Mouse (Mus musculus): ENCODE measurements at regions not wholly inside any gene's neighbourhood (a gene's known extent, or its start where the extent isn't known, plus 50 kb on each side); places are given as distances from the start of the nearest gene placed in this dataset.

DNA sequence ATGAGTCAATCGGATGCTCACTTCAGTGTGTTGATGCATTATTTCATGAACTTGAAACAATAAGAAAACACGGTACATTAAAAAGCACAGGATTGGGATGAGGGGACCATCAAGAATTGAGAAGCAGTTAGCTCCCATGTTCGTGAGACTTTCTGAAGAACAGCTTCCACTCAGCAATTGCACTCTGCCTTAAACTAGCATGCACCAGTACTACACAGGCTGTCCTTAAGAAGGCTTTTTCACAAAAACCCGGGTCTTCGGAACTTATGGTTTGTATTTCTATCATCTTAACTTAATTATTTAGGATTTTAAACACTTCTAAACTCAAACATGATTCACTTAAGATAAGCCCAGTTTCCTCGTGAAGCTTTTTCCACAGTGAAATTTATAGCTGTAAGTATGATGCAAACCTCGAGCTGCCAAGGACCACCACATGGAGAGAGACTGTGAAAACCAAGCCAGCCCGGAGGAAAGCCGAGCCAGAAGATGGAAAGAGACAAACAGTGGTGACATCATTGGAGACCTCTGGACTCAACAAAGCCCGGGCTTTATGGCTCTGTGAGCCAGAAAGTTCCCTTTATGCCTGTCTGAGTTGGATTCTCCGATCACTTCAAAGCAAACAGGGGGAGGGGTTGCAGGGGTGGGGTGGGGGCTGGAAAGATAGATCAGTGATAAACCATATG lies 162.7 kb upstream of the Atp2b1 start:
- no peak for DNase-seq (ENCODE audit: low read depth, low spot score)

- no peak for DNase-seq (ENCODE audit: low read depth, low spot score)
These were observed 153.1 kb upstream of the Atp2b1 start for GRCm38 (mm10) chr10:98761080-98761479.

- no peak for DNase-seq (ENCODE audit: low read depth, low spot score)
These were observed 148.3 kb upstream of the Atp2b1 start for GRCm38 (mm10) chr10:98765786-98766419.

DNA sequence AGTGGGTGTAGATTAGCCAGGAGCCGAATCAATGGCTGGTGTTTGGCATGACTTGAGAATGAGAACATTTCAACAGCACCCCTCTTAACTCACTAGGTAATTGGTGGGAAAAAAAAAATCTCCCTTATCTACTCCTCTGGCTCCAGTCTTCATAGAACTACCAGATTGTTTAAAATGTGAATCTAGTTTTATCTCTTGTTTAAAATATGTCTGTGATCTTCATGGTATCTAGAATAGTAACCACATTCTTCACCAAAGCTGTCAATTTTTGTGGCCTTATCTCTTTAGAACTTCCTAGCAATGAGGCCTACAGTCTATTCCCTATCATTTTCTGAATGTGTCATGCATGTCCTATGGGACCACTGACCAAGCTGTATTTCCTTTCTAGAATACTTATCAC lies 134.4 kb upstream of the Atp2b1 start:
- no peak for DNase-seq (ENCODE audit: low read depth, low spot score)

DNA sequence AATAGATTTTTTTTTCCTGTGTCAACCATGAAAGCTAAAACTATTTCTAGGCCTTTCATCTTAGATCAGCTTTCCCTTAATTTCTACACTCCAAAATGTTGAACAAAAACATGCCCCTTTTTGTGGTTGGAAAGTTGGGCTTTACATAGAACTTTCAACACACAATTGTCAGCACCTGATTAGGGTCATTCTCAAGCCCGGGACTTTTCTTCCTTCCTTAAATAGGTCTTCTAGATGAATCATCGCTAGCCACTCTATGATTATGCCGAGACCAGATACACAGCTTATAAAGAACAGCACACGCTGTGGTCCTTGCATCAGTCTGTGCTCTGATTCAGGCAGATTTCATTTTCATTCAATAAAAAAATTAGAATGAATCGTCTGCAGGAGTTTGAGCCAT lies 133.3 kb upstream of the Atp2b1 start:
- no peak for DNase-seq (ENCODE audit: low read depth, low spot score)

DNA sequence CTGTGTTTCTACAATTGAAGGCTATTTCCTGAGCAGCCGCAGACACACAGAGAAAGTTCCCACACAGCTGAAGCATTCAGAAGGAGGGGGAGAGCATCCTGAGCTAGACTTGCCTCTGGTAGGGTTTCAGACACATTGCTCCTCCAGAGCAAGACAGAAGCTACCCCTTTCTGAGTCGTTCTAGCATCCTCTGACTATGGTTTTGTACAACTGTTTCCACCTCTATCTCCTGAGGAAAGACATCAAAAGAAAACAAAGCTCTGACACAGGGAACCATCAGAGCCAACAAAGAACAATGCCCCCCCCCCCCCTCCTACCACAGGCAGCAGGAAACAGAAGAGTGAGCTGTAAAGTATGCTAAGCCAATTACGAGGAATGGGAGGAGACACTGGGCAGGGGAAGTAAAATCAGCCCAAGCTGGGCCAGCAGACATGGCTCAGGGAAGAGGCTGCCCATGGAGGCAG lies 132.3 kb upstream of the Atp2b1 start:
- no peak for DNase-seq (ENCODE audit: low read depth, low spot score)

DNA sequence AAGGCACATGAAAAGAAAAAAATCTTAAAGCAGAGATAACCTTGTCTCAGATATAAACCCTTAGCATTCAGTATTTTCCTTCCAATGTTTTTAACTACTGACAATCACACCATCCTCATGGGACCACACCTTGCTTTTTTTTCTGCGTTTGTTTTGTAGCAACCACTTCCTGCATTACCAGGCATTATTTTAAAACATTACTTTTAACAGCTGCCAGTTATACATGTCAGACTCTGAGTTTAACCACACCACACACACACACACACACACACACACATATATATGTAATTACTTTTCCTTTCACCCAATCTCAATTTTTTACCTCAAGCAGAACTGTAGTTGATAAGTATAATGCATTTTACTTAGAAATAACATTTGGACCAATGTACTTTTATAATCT lies 128.8 kb upstream of the Atp2b1 start:
- no peak for DNase-seq (ENCODE audit: low read depth, low spot score)

DNA sequence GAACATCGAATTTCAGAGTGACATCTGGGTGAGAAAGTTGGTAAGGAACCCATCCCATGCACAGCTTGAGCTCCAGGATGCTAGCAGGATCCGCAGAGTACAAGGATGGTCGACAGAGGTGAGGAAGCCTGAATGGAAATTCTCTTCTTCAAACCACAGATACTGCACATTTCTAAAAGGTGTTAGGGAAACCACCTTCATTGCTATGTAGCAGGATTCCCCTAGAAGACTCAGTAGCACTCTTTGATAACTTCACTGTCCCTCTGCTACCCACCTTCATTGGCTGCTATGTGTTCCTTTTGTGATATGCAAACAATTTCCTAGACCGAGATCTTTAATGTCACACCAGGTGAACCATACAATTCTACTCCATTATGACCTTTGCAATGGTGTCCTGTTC lies 128.1 kb upstream of the Atp2b1 start:
- no peak for DNase-seq (ENCODE audit: low read depth, low spot score)

DNA sequence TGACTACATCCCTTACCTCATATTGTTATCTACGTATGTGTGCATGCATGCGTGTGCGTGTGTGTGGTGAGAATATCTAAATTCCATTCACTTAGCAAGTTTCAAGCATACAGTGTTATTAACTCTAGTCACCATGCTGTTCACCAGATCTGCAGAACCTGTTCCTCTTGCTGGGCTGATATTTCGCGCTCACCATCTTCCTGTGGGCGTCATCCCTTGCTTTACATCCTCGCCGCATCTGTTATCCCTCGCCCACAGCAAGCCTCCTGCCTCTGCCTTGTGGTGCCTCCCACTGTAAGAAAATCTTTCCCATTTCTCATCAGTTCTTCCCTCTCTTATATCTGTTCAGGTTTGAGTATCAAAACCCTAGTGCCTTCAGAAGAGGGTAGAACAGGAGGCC lies 124.4 kb upstream of the Atp2b1 start:
- DNase-seq (ENCODE audit: low read depth, low spot score), result no peak

GRCm38 (mm10) chr10:98790456-98790855 lies 123.8 kb upstream of the Atp2b1 start:
- no peak for DNase-seq (ENCODE audit: low read depth, low spot score)

DNA sequence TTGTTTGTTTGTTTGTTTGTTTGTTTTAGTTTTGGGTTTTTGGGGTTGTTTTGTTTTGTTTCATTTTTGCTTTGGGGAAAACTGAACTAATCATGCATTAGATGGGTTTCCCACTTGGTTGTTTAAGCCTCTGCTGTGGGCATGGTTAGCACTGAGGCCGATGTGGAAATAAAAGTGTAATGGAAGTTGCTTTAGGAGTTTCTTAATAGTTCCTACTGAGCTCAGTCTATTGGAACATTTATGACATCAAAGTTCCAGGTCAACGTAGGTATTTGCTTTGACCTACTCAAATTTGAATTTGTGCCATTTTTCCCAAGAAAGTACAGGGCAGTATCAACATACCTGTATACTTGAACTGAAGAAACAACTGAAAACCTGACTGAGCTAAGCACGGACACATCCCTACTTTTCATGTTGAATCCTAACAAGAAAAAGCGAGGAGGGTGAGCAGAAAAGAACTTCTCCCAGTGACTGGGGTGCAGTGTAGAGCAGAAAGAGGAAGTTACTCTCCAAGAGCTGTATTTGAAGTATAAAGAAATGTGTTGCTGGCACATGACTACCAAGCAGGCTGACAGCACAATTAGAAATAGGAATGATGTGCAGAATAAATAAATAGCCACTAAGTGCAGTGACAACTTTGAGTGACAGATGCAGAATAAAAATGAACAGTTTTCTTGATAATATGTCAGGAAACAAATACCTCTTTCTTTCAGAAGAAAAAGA lies 122.0 kb upstream of the Atp2b1 start:
- no peak for DNase-seq (ENCODE audit: low read depth, low spot score)

GRCm38 (mm10) chr10:98793926-98794536 lies 120.2 kb upstream of the Atp2b1 start:
- DNase-seq (ENCODE audit: low read depth, low spot score), result no peak

DNA sequence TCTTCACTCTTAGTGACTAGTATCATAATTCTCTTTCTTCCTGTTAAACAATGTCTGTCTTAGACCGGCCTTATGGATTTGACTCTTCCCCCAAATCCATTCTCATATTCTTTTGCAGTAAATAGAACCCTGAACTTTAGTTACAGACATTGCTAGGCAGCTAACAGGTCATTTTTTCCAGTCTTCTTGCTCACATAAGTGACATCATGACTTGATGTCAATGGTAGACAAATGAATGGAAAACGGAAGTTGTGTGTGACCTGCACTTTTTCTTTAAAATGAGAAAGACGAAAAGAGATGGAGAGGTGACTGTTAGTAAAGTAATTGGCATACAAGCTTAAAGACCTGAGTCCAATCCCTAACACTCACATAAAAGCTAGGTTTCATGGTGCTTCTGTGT lies 118.2 kb upstream of the Atp2b1 start:
- DNase-seq (ENCODE audit: low read depth, low spot score), result no peak

GRCm38 (mm10) chr10:98798634-98799415 lies 115.4 kb upstream of the Atp2b1 start:
- DNase-seq (ENCODE audit: low read depth, low spot score), result no peak

- no peak for DNase-seq (ENCODE audit: low read depth, low spot score)
These were observed 114.4 kb upstream of the Atp2b1 start for GRCm38 (mm10) chr10:98799830-98800229.

GRCm38 (mm10) chr10:98800949-98801348 lies 113.3 kb upstream of the Atp2b1 start:
- no peak for DNase-seq (ENCODE audit: low read depth, low spot score)

- DNase-seq (ENCODE audit: low read depth, low spot score), result no peak
These were observed 109.2 kb upstream of the Atp2b1 start for GRCm38 (mm10) chr10:98805013-98805412.

DNA sequence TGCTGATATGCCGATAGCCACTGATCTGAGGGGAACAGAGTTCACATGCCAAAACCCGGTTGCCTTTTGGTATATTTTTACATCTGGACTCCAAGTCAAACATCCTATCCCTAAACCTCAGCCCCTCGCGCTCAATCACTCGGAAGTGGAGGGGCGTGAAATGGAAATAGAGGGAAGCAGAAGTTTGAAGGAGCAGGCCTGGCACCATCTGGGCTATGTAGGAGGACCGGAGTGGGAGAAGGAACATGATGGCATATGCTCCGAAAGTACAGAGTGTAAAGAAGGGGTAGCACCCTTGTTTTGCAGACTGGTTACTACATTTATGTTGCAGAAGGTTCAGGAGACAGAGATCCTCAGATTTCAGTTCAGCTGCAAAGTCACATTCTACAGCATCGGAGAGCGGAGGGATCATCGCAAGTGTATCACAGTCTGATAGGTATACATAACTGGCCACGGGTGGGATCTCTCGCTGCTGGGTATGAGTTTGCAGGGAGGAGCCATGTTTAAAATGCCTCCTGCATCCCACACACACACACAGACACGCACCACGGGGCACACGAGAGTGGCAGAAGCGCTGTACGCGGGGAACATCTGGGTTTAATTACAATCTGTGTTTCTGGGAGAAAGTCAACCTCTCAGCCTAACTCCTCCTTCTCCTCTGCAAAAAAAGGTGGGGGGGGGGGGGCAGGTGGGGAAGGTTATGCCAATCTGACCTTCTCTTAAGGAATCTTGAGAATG lies 107.2 kb upstream of the Atp2b1 start:
- no peak for DNase-seq (ENCODE audit: low read depth, low spot score)

DNA sequence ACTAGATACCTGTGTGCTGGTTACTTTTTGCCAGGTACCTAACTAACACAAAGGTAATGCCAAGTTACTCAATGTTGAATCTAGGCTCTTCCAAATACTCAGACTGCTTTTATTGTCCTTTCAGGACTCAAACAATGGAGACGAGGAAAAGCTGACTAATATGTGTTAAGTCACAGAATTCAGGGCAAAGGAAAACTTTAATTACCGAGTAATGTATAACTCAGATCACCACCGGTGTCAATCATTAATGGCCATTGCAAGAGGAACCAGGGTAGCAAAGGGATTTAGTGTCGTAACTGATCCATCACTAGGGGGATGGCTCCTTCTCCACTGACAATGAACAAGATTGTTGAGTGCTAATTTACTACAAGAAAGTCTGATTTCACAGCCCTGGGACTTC lies 105.6 kb upstream of the Atp2b1 start:
- no peak for DNase-seq (ENCODE audit: low read depth, low spot score)

DNA sequence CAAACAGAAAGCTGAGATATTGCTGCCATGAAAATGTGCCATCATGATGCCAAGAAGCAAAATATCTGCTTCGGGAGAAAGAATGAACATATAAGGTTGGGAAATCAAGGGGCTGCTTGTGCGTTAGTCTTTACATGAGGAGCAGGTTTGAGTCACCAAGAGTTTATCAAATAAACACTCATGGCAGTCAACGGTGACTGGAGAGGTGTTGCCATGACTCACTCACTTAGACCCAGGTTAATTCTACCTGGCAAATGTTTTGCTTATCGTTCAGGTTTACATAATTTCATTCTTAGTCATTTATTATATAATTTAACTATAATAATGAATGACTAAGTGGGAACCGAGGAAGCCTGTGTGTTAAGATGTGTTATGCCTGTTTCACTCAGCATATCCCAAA lies 85.2 kb upstream of the Atp2b1 start:
- no peak for DNase-seq (ENCODE audit: low read depth, low spot score)

- no peak for DNase-seq (ENCODE audit: low read depth, low spot score)
These were observed 82.7 kb upstream of the Atp2b1 start for GRCm38 (mm10) chr10:98831488-98831887.

Data from ES-CJ7 (cell line).